Comparison of ENCODE assay signal across 5 mouse cellular contexts in the genomic region with DNA sequence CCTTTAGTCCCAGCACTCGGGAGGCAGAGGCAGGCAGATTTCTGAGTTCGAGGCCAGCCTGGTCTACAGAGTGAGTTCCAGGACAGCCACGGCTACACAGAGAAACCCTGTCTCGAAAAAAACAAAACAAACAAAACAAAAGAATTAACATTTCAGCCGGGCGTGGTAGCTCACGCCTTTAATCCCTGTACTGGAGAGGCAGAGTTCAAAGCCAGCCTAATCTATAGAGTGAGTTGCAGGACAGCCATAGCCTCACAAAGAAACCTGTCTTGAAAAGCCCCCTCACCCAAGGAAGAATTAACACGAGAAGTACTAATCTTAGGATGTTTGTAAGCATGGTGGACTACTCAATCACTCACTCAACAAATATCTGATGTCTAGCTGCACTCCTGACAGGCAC. TPM values are rescaled to one million over a fixed set of nuclear protein-coding genes. Genes with fewer than 3 reads are reported as not detected.
DNase-seq lines count a peak whose midpoint lies in the region; TF ChIP-seq lines count a peak whose summit lies in the region.
"Not testable (repeated sequence)": the region's sequence is repeated elsewhere in the genome, so short reads cannot be mapped to it uniquely, and the experiment has no call there.

No protein-coding gene starts in this region.

- DNase-seq in ES-CJ7 (ENCODE audit: low read depth, low spot score) (peak; percentile 39), R1 (ENCODE audit: low read depth, low spot score) (peak; percentile 64), ZHBTc4 (ENCODE audit: low read depth, low spot score) (peak; percentile 60)

- H3K4me1 ChIP-seq in ES-Bruce4 (ENCODE audit: control insufficient read depth, insufficient read depth, low read length); testis, adult 2 months (ENCODE audit: control insufficient read depth, insufficient read depth, low read length): not testable (repeated sequence)

- not testable (repeated sequence) for H3K27me3 ChIP-seq in ES-Bruce4 (ENCODE audit: control insufficient read depth, insufficient read depth, low read length, poor library complexity, severe bottlenecking); testis, adult 2 months (ENCODE audit: control insufficient read depth, insufficient read depth, low read length)

- not testable (repeated sequence) for H3K4me3 ChIP-seq in ES-Bruce4 (ENCODE audit: low read depth, low read length)
- H3K4me3 ChIP-seq in testis, adult 2 months (ENCODE audit: control insufficient read depth, low read depth, low read length) = peak overlapping the region; percentile 73

- peaks cover 60% of the 10 kb centered on the region for H3K36me3 ChIP-seq in ES-Bruce4 (ENCODE audit: control insufficient read depth, insufficient read depth, low read length, poor library complexity, severe bottlenecking)
- H3K36me3 ChIP-seq in testis, adult 2 months (ENCODE audit: control insufficient read depth, insufficient read depth, low read length) = not testable (repeated sequence)

- not testable (repeated sequence) for TF ChIP-seq POLR2A in ES-Bruce4 (IDR thresholded peaks at IDR 0.05; ENCODE audit: insufficient read depth, low read length); testis, adult 2 months (IDR thresholded peaks at IDR 0.05; ENCODE audit: control insufficient read depth, low read depth, low read length)

- peak overlapping the region; percentile 36; the same call in 1 of the 2 replicates for H3K27ac ChIP-seq in ES-Bruce4 (ENCODE audit: insufficient read depth, low read length)
- H3K27ac ChIP-seq in testis, adult 2 months (ENCODE audit: control insufficient read depth, insufficient read depth, low read depth, low read length) = not testable (repeated sequence)

- not testable (repeated sequence) for H3K9ac ChIP-seq in ES-Bruce4 (ENCODE audit: low read depth, poor library complexity, severe bottlenecking)

- TF ChIP-seq CTCF in ES-Bruce4 (IDR thresholded peaks at IDR 0.05; ENCODE audit: low read depth, low read length); testis, adult 2 months (IDR thresholded peaks at IDR 0.05; ENCODE audit: control insufficient read depth, insufficient read depth, insufficient replicate concordance, low read depth, low read length): not testable (repeated sequence)

- TF ChIP-seq EP300 in ES-Bruce4 (IDR thresholded peaks at IDR 0.05; ENCODE audit: insufficient read depth, low read depth, low read length) = not testable (repeated sequence)

- H3K9me3 ChIP-seq in ES-Bruce4 (replicated peaks; ENCODE audit: control insufficient read depth, insufficient read depth, low read length, poor library complexity, severe bottlenecking) = not testable (repeated sequence)

RNA-seq across cellular contexts. Expression of a gene that starts 28.4 kb away (rescaled TPM):
- polyA plus RNA-seq in ES-Bruce4 (2011; ENCODE audit: insufficient read depth, insufficient read length, low read depth, missing spikeins) = 135 and 140 TPM in 2 replicates
- 39.9 and 42.6 TPM in 2 replicates for polyA plus RNA-seq in testis, adult 2 months (2012; rRNA removed)

RNA-seq across cellular contexts. Expression of a gene that starts 44.0 kb away (rescaled TPM):
- 43.3 and 47.6 TPM in 2 replicates for polyA plus RNA-seq in ES-Bruce4 (2011; ENCODE audit: insufficient read depth, insufficient read length, low read depth, missing spikeins)
- 14.0 and 14.7 TPM in 2 replicates for polyA plus RNA-seq in testis, adult 2 months (2012; rRNA removed)

RNA-seq across cellular contexts. Expression of a gene that starts 44.1 kb away (rescaled TPM):
- polyA plus RNA-seq in ES-Bruce4 (2011; ENCODE audit: insufficient read depth, insufficient read length, low read depth, missing spikeins) = 95.9 and 109 TPM in 2 replicates
- 21.2 and 29.0 TPM in 2 replicates for polyA plus RNA-seq in testis, adult 2 months (2012; rRNA removed)
